18 mouse cellular contexts compared by ENCODE assay signal in the genomic region with DNA sequence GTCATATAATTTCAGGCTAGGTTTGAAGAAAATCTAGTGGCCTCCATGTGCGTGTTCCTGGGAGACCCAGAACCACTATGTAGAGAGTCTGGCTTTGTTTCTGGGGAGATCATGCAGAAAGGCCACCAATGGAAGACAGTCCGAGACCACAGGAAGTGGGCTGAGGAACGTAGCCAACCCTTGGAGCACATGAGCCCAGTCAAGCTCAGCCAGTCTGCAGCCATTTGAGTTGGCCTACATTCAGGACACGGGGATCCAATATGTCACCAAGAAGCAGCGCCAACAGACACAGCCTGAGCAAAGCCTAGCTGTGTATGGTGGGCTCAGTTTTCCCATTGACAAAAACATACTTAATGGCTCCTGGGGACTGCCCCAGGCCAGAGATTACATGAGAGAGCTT. TPM values are rescaled to one million over a fixed set of nuclear protein-coding genes. Genes with fewer than 3 reads are reported as not detected.
A peak's percentile ranks its signal among the peaks of the same experiment; 100 is the strongest.
DNase-seq lines count a peak whose midpoint lies in the region; ATAC-seq and TF ChIP-seq lines count a peak whose summit lies in the region.
"Had no signal": no experiment of that assay in that cellular context is flagged by ENCODE, and none has a peak within 500 bp of the region (broad histone marks: within the 10 kb centered on the region; RNA-seq: fewer than 3 reads in every experiment).

No protein-coding gene starts in this region.

- H3K36me3 ChIP-seq in hindbrain, postnatal 0 days (ENCODE audit: insufficient read depth, low read length) = no peaks in the 10 kb centered on the region
- H3K36me3 ChIP-seq in hindbrain, embryonic 11.5 days (ENCODE audit: control insufficient read depth, insufficient read depth, low read length) = no peaks in the 10 kb centered on the region
- peaks cover 1% of the 10 kb centered on the region; the same call in 1 of the 2 replicates for H3K36me3 ChIP-seq in lung, embryonic 16.5 days (ENCODE audit: control insufficient read depth, insufficient read depth, low read length)
- H3K36me3 ChIP-seq: hindbrain, embryonic 13.5 days; neural tube, embryonic 15.5 days had no signal

- intact Hi-C loops in left cerebral cortex, postnatal 10 days (cut with DNase I) = no loop called here

- no peaks in the 10 kb centered on the region for H3K9me3 ChIP-seq in hindbrain, postnatal 0 days (ENCODE audit: low read length)
- no peaks in the 10 kb centered on the region for H3K9me3 ChIP-seq in hindbrain, embryonic 11.5 days (ENCODE audit: control insufficient read depth, low read length)
- H3K9me3 ChIP-seq in lung, embryonic 16.5 days (ENCODE audit: control insufficient read depth, low read length) = no peaks in the 10 kb centered on the region
- H3K9me3 ChIP-seq: hindbrain, embryonic 13.5 days; neural tube, embryonic 15.5 days had no signal

- H3K27ac ChIP-seq in hindbrain, postnatal 0 days = no peak overlapping the region
- H3K27ac ChIP-seq in hindbrain, embryonic 11.5 days (ENCODE audit: low read depth, low read length) = no peak overlapping the region
- no peak overlapping the region for H3K27ac ChIP-seq in lung, embryonic 16.5 days (ENCODE audit: low read length)
- H3K27ac ChIP-seq: hindbrain, embryonic 13.5 days; kidney, postnatal 0 days; neural tube, embryonic 15.5 days had no signal

- no peaks in the 10 kb centered on the region for H3K27me3 ChIP-seq in hindbrain, postnatal 0 days (ENCODE audit: insufficient read depth, low read length)
- no peaks in the 10 kb centered on the region for H3K27me3 ChIP-seq in hindbrain, embryonic 11.5 days (ENCODE audit: control insufficient read depth, insufficient read depth, low read length)
- H3K27me3 ChIP-seq in lung, embryonic 16.5 days (ENCODE audit: control insufficient read depth, insufficient read depth, low read depth, low read length) = no peaks in the 10 kb centered on the region
- H3K27me3 ChIP-seq: hindbrain, embryonic 13.5 days; neural tube, embryonic 15.5 days had no signal

- no peak overlapping the region for H3K4me3 ChIP-seq in hindbrain, postnatal 0 days (ENCODE audit: low read length)
- H3K4me3 ChIP-seq in hindbrain, embryonic 11.5 days (ENCODE audit: low read depth, low read length) = no peak overlapping the region
- no peak overlapping the region for H3K4me3 ChIP-seq in lung, embryonic 16.5 days (ENCODE audit: low read length)
- H3K4me3 ChIP-seq: erythroblast, embryonic 14.5 days; hindbrain, embryonic 13.5 days; neural tube, embryonic 15.5 days had no signal

- 0 out of 2 replicates have a peak, but pooled peaks have one; percentile 53 for ATAC-seq in hindbrain, postnatal 0 days
- no peak for ATAC-seq in hindbrain, embryonic 11.5 days (ENCODE audit: low FRiP score)
- peak; percentile 39; the same call in 1 of the 2 replicates for ATAC-seq in lung, embryonic 16.5 days (ENCODE audit: low read depth)
- ATAC-seq in granulocyte monocyte progenitor cell, adult 5-6 weeks (replicated peaks; ENCODE audit: poor library complexity, severe bottlenecking) = peak; percentile 15; the same call in 1 of the 2 replicates

- TF ChIP-seq CTCF in hindbrain, postnatal 0 days (IDR thresholded peaks at IDR 0.05; ENCODE audit: low read depth) = no peak

- H3K4me2 ChIP-seq in hindbrain, postnatal 0 days (ENCODE audit: low read depth, low read length) = no peak overlapping the region
- no peak overlapping the region for H3K4me2 ChIP-seq in hindbrain, embryonic 11.5 days (replicated peaks; ENCODE audit: low read depth, low read length)
- H3K4me2 ChIP-seq in lung, embryonic 16.5 days (ENCODE audit: low read depth, low read length) = no peak overlapping the region
- H3K4me2 ChIP-seq: hindbrain, embryonic 13.5 days; lung, embryonic 14.5 days; neural tube, embryonic 15.5 days had no signal

- H3K9ac ChIP-seq in hindbrain, postnatal 0 days (replicated peaks; ENCODE audit: low read length) = no peak overlapping the region
- no peak overlapping the region for H3K9ac ChIP-seq in hindbrain, embryonic 11.5 days (ENCODE audit: low read depth, low read length)
- no peak overlapping the region for H3K9ac ChIP-seq in lung, embryonic 16.5 days (ENCODE audit: low read length)
- H3K9ac ChIP-seq: hindbrain, embryonic 13.5 days; lung, embryonic 14.5 days; neural tube, embryonic 15.5 days had no signal

- H3K4me1 ChIP-seq in hindbrain, postnatal 0 days (ENCODE audit: insufficient read depth, low read length) = no peaks in the 10 kb centered on the region
- H3K4me1 ChIP-seq in hindbrain, embryonic 11.5 days (replicated peaks; ENCODE audit: control insufficient read depth, insufficient read depth, low read length) = no peaks in the 10 kb centered on the region
- peaks cover 18% of the 10 kb centered on the region; the same call in 1 of the 2 replicates for H3K4me1 ChIP-seq in lung, embryonic 16.5 days (replicated peaks; ENCODE audit: control insufficient read depth, insufficient read depth, low read length)
- H3K4me1 ChIP-seq: hindbrain, embryonic 13.5 days; neural tube, embryonic 15.5 days had no signal

- DNase-seq in cerebellum, adult 11-12 months = peak; percentile 5
- DNase-seq in cerebellum, adult 11 months = no peak
- peak; percentile 34 for DNase-seq in hindbrain, postnatal 0 days (ENCODE audit: low spot score)
- no peak for DNase-seq in hindbrain, embryonic 11.5 days (ENCODE audit: low spot score)
- DNase-seq in lung, postnatal 25 days (ENCODE audit: low spot score) = no peak
- DNase-seq in left cerebral cortex, postnatal 10 days (ENCODE audit: extremely low spot score in 1 of 2, low spot score in 2 of 2) = no peak
- DNase-seq: adrenal gland, adult 2 months; liver; lung, embryonic 14.5 days; retina, postnatal 1 day; thymus, postnatal 4 days had no signal

- WGBS in hindbrain, postnatal 0 days = 70% methylated on average over 5 of the region's 5 CpGs
- 96% methylated on average over 5 of the region's 5 CpGs for WGBS in hindbrain, embryonic 11.5 days
- whole genome bisulfite sequencing in lung, embryonic 16.5 days = 82% methylated on average over 5 of the region's 5 CpGs

RNA-seq across cellular contexts. Expression of a gene that starts 8.2 kb away (rescaled TPM):
- total RNA-seq in hindbrain, postnatal 0 days (2014; rRNA removed) = 0.07 TPM in 1 of 2 replicates, not detected in the other
- polyA plus RNA-seq in hindbrain, postnatal 0 days (2015; fragmentation: Nextera tagmentation; extraction: Ambion mirVana) = 0.14 and 0.20 TPM in 2 replicates
- 0.25 and 0.28 TPM in 2 replicates for polyA plus RNA-seq in hindbrain, embryonic 11.5 days (2014; fragmentation: Nextera tagmentation; extraction: Ambion mirVana)
- 0.34 and 0.35 TPM in 2 replicates for polyA plus RNA-seq in lung, embryonic 16.5 days (2015; fragmentation: Nextera tagmentation; extraction: Ambion mirVana)
- total RNA-seq in granulocyte monocyte progenitor cell, adult 5-6 weeks (2014; fragmentation: Nextera tagmentation) = not detected in 2 replicates
- total RNA-seq in granulocyte monocyte progenitor cell, adult 5-6 weeks (2017) = not detected in 2 replicates
- under 1 TPM; 0.20 to 0.28 TPM for total RNA-seq in left cerebral cortex, postnatal 10 days (2021)
- total RNA-seq: adrenal gland, adult 2 months; megakaryocyte-erythroid progenitor cell, adult 5-6 weeks had no signal
- polyA plus RNA-seq: adrenal gland, adult 2 months; erythroblast, embryonic 14.5 days had no signal

RNA-seq across cellular contexts. Expression of a gene that starts 11.1 kb away (rescaled TPM):
- 16.6 and 17.5 TPM in 2 replicates for total RNA-seq in hindbrain, postnatal 0 days (2014; rRNA removed)
- polyA plus RNA-seq in hindbrain, postnatal 0 days (2015; fragmentation: Nextera tagmentation; extraction: Ambion mirVana) = 1.9 and 2.3 TPM in 2 replicates
- polyA plus RNA-seq in hindbrain, embryonic 11.5 days (2014; fragmentation: Nextera tagmentation; extraction: Ambion mirVana) = 8.7 and 12.3 TPM in 2 replicates
- 32.8 and 35.1 TPM in 2 replicates for polyA plus RNA-seq in lung, embryonic 16.5 days (2015; fragmentation: Nextera tagmentation; extraction: Ambion mirVana)
- 0.13 TPM in 1 of 2 replicates, not detected in the other for total RNA-seq in granulocyte monocyte progenitor cell, adult 5-6 weeks (2014; fragmentation: Nextera tagmentation)
- total RNA-seq in granulocyte monocyte progenitor cell, adult 5-6 weeks (2017) = 0.05 and 0.34 TPM in 2 replicates
- 1 to 10 TPM; 9.5 to 9.7 TPM for total RNA-seq in left cerebral cortex, postnatal 10 days (2021)
- total RNA-seq: megakaryocyte-erythroid progenitor cell, adult 5-6 weeks had no signal
- polyA plus RNA-seq: erythroblast, embryonic 14.5 days had no signal

Comparison
In these comparisons a context has a peak if more than half of its experiments do, and no peak if none do; other contexts are left out.
1. DNase-seq: peak in cerebellum, adult 11-12 months (single experiment) and hindbrain, postnatal 0 days (single experiment); none in cerebellum, adult 11 months (single experiment), hindbrain, embryonic 11.5 days (single experiment), lung, postnatal 25 days (single experiment) and left cerebral cortex, postnatal 10 days (0 of 2).
2. RNA of a gene that starts 11.1 kb away (total RNA-seq): 16.6 to 17.5 TPM in hindbrain, postnatal 0 days and 9.5 to 9.7 TPM in left cerebral cortex, postnatal 10 days; 0.05 to 0.34 TPM in granulocyte monocyte progenitor cell, adult 5-6 weeks; every median in the first group is over 4 times any median in the second.